Mouse (Mus musculus) telencephalon, adult 2 months (tissue): ENCODE data around the gene 2900011O08Rik.
A peak's percentile ranks its signal among the peaks of the same experiment; 100 is the strongest.

Experiments
- DNase-seq: peaks from one replicate; pipeline ENCODE4 v3.0.0-alpha.2; 2011; ENCODE audit warnings: low read depth, low spot score

2900011O08Rik gene

GRCm38 (mm10) chr16:14004170-14004569 is 17.8 kb downstream of the 2900011O08Rik start:
- no peak for DNase-seq

GRCm38 (mm10) chr16:14004726-14005125 is 18.3 kb downstream of the 2900011O08Rik start:
- no peak for DNase-seq

GRCm38 (mm10) chr16:14005266-14005665 is 18.9 kb downstream of the 2900011O08Rik start:
- no peak for DNase-seq

- DNase-seq, result no peak
Measured at GRCm38 (mm10) chr16:14008081-14008480, 21.7 kb downstream of the 2900011O08Rik start.

DNA sequence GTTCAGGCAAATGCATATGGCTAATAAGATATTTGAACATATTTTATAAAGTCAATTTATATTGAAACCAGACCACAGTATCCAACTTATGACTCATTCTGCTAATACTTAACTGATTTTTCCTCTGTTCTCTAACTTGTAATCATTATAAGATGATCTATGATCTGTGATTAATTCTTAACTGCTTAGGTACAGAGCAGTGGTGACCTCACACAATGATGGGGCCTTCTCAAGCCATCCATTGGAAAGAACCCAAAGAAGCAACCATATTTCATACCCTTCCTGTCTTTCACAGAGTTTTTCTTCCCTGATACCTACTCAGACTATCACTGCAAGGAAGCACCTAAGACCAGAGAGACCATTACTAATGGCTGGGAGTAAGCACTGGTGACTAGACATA is 22.3 kb downstream of the 2900011O08Rik start:
- no peak for DNase-seq

GRCm38 (mm10) chr16:14009966-14010365 is 23.6 kb downstream of the 2900011O08Rik start:
- DNase-seq, result no peak

GRCm38 (mm10) chr16:14017306-14017705 is 30.9 kb downstream of the 2900011O08Rik start:
- no peak for DNase-seq

GRCm38 (mm10) chr16:14021166-14021822 is 34.9 kb downstream of the 2900011O08Rik start:
- DNase-seq, result no peak

DNA sequence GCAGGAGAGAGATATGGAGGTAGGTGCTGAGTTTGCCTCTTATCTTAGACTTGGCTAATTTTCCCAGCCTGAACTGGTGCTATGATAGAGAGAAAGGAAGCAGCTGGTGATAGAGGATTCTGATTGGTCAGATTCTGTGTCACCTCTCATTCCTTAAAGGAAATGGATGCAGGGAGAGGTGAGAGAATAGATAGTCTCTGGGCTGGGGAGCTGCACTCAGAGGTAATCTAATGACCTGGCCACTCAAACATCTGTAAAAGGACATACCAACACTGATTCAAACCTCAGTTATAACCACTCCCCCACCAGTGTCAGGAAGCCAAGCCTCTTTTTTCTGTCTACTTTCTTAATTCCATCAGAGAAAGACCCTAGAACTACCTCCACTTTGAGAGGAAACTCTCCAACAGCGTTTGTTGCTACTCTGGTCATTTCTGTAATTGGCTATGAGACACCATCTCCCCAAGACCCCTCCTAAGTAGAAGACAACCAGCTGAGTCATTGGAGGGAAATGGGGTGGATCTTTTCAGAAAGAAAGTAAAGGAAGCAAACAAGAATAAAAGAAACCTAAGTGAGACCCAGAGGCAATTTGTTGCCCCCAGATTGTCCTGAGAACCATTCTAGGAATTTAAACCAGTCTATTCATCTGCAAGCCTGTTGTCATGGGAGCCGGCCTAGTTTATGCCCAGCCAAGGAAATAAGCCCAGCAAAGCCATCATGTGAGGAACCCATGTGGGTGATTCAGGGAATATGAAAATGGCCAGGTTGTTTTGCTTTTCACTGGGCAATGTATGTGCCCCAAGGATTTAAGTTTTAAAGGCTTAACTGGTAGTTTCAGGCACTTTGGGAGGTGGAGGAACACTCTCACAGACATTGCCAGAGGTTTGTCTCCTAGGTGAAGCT is 38.9 kb downstream of the 2900011O08Rik start:
- DNase-seq, result no peak

- peak; percentile 47 for DNase-seq
Measured at GRCm38 (mm10) chr16:14029072-14029471, 42.7 kb downstream of the 2900011O08Rik start.

DNA sequence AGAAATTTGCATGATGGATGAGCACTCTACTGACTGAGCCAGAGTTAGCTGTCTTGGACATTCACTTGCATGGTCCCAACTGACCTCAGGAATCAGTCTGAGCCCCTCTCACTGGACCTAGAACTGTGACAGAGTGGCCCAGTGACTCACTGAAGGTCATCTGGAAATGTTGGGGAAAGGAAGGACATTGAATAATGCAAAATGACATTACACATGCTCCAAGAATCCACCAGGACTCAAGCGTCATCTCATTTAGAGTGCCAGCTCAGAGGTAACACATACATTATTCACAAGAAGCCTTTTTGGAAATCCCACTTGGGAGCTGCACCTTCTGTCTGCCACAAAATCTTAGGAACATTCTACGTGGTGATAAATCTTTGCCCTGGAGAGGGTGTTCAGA is 43.4 kb downstream of the 2900011O08Rik start:
- peak; percentile 55 for DNase-seq

GRCm38 (mm10) chr16:14030650-14031049 is 44.2 kb downstream of the 2900011O08Rik start:
- no peak for DNase-seq

DNA sequence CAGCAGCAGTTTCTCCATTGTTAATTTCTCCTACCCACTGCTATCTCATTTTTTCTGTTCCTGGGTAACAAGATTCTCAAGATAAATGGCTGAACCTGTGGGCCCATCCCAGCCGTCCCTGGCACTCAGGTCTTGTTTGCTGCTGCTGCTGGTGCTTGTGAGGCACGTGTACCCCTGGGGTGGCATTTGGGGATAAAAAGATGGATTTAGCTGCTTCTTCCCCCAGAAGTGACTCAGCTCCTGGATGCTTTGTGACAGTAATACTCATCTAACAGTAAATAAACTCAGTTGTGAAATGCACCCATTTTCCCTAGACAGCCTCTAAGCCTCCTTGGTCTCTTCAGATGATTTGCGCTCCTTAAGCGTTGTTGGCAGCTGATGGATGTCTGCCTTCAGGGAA is 46.7 kb downstream of the 2900011O08Rik start:
- no peak for DNase-seq

- DNase-seq, result no peak
Measured at GRCm38 (mm10) chr16:14042421-14042820, 56.0 kb downstream of the 2900011O08Rik start.

- peak; percentile 62 for DNase-seq
Measured at GRCm38 (mm10) chr16:14044695-14045094, 58.3 kb downstream of the 2900011O08Rik start.

GRCm38 (mm10) chr16:14046224-14046756 is 59.9 kb downstream of the 2900011O08Rik start:
- DNase-seq, result no peak

- peak; percentile 36 for DNase-seq
Measured at GRCm38 (mm10) chr16:14052221-14052620, 65.8 kb downstream of the 2900011O08Rik start.

- no peak for DNase-seq
Measured at GRCm38 (mm10) chr16:14053116-14053515, 66.7 kb downstream of the 2900011O08Rik start.

DNA sequence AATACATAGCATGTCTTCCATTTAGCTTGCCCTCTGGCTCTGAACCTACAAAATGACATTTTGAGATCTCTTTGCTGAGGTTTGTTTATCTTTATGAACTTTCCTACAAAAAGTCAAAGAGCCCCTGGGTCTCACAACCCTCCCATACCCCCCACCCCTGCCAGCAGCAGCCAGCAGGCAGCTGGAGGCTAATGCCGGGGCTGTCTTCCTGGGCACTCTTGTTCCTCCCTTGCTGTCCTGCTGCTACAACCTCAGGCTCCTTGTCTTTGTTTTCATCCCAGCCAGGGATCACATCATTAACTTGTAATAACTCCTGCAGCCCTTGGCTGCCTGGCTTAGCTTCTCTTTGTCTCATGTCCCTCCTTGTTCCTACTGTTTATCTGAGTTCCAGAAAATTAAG is 68.9 kb downstream of the 2900011O08Rik start:
- no peak for DNase-seq

- peak; percentile 50 for DNase-seq
Measured at GRCm38 (mm10) chr16:14056734-14057133, 70.3 kb downstream of the 2900011O08Rik start.

DNA sequence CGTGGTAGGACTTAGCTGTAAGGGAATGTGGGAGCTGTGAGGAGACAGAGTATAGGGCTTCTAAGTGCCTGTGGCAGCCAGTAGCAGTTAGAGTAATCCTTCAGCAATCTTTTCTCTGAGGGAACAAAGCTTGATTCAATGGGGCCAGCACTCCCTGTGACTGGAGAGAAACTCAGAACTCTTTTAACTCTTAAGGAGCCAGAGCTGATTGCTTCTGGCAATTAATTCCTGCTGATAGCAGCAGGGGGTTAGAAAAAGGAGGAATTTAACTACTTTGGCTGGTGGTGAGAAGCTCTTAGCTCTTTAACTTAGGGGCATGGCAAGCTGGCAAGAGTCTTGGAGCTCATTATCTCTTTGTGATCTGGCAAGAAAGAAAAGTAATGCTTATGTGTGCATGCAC is 72.1 kb downstream of the 2900011O08Rik start:
- no peak for DNase-seq

DNA sequence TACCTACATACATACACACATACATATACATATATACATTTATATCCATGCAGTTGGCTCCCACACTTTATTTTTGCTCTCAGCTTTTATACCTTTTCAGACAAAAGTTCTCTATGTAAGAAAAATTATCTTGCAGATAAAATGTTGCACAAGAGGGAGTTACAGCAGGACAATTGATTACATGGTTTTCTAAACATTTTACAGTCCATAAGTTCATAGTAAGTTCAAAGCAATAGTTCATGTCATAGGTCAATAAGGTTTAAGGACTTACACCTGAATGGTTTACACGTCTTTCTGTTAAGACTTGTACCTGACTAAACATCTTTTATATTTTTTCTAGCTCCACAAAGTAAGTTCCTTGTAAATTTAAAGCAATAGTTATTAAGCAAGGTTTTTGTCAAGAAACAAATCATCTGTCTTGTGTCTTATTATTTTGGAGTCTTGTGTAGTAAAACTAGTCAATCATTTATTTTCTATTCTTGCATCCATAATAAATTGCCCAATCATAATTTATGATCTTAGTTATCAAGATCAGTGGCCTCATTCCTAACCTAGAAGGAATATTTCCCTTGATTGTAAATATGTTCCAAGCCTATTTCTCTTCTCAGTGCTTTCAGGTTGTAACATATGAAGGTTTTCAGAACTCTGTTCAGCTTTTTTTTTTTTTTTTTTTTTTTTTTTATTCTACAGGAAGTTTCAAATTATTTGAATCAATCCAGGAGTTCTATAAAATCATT is 72.9 kb downstream of the 2900011O08Rik start:
- DNase-seq, result no peak
